Mouse (Mus musculus) small intestine, adult 2 months (tissue): ENCODE results near the gene Galnt15. TPM values are rescaled to one million over a fixed set of nuclear protein-coding genes. Genes with fewer than 3 reads are reported as not detected.
"Not testable (repeated sequence)": the region's sequence is repeated elsewhere in the genome, so short reads cannot be mapped to it uniquely, and the experiment has no call there.

Experiments
- H3K27ac ChIP-seq: fragments of 200-500 bp; 2 replicates; pipeline ENCODE4 v1.5.1; 2012; ENCODE audit warnings: low read depth, low read length, control low read depth, inconsistent platforms; ENCODE audit not compliant: insufficient read depth
- H3K27me3 ChIP-seq: fragments of 200-500 bp; 2 replicates; pipeline ENCODE4 v1.6.1; 2012; ENCODE audit warnings: mild to moderate bottlenecking, moderate library complexity, low read length, inconsistent platforms; ENCODE audit not compliant: control insufficient read depth, insufficient read depth
- H3K36me3 ChIP-seq: fragments of 200-500 bp; 2 replicates; pipeline ENCODE4 v1.6.1; 2012; ENCODE audit warnings: mild to moderate bottlenecking, low read length, control low read depth, inconsistent platforms; ENCODE audit not compliant: control insufficient read depth, insufficient read depth
- H3K4me1 ChIP-seq: fragments of 200-500 bp; 2 replicates; pipeline ENCODE4 v1.6.1; 2012; ENCODE audit warnings: low read length, inconsistent platforms, mixed read lengths; ENCODE audit not compliant: control insufficient read depth, insufficient read depth, insufficient read length
- H3K4me3 ChIP-seq: fragments of 200-500 bp; 2 replicates; pipeline ENCODE4 v1.5.1; 2012; ENCODE audit warnings: low read depth, mild to moderate bottlenecking, control low read depth, inconsistent platforms, low read length, moderate library complexity
- CTCF ChIP-seq: fragments of 200-500 bp; IDR thresholded peaks from 2 replicates; pipeline ENCODE4 v1.5.1; 2012; ENCODE audit warnings: low read depth, mild to moderate bottlenecking, control low read depth, inconsistent platforms, low read length, moderate library complexity, mixed read lengths; ENCODE audit not compliant: insufficient replicate concordance, insufficient read length; ENCODE audit errors: extremely low read depth
- POLR2A ChIP-seq: fragments of 200-500 bp; IDR thresholded peaks from 2 replicates; pipeline ENCODE4 v1.6.1; 2012; ENCODE audit warnings: low read depth, mild to moderate bottlenecking, control low read depth, inconsistent platforms, low read length, moderate library complexity
- WGBS: fragments of 180-500 bp; shearing (Covaris S2); methylation state at CpG from one replicate; pipeline ENCODE4 v1.1.7; 2018; 5-methylcytosine and 5-hydroxymethylcytosine counted together
- polyA plus RNA-seq: library from polyadenylated mRNA; depleted of rRNA; stranded (reverse); fragments of >200 nt; gene quantifications from 2 replicates; pipeline ENCODE4 v1.2.3, GENCODE M21; 2012

Gene Galnt15
- polyA plus RNA-seq, 1 experiment = 2.1 TPM

- H3K4me1 ChIP-seq = peaks cover 3% of the 10 kb centered on the region; the same call in 1 of the 2 replicates
- H3K27me3 ChIP-seq = no peaks in the 10 kb centered on the region
- no peak for TF ChIP-seq POLR2A
- no peak for TF ChIP-seq CTCF
- peak overlapping the region; percentile 81 for H3K27ac ChIP-seq
- H3K4me3 ChIP-seq = peak overlapping the region; percentile 58
- WGBS = 6% methylated on average over 8 of the region's 8 CpGs
- peaks cover 15% of the 10 kb centered on the region for H3K36me3 ChIP-seq
These were observed 57.4 kb downstream of the Galnt15 start for GRCm38 (mm10) chr14:32086226-32086625.

- not testable (repeated sequence) for H3K27me3 ChIP-seq, H3K4me3 ChIP-seq, H3K4me1 ChIP-seq, H3K27ac ChIP-seq
- peaks cover 11% of the 10 kb centered on the region for H3K36me3 ChIP-seq
- WGBS = 85% methylated on average over 7 of the region's 7 CpGs
These were observed 58.9 kb downstream of the Galnt15 start for GRCm38 (mm10) chr14:32087584-32088248.

- WGBS = 78% methylated on average over 4 of the region's 4 CpGs
- TF ChIP-seq POLR2A (no peak), CTCF (no peak)
- no peak overlapping the region for H3K4me3 ChIP-seq
- H3K4me1 ChIP-seq = peaks cover 3% of the 10 kb centered on the region; the same call in 1 of the 2 replicates
- peaks cover 15% of the 10 kb centered on the region for H3K36me3 ChIP-seq
- no peak overlapping the region for H3K27ac ChIP-seq
- H3K27me3 ChIP-seq = no peaks in the 10 kb centered on the region
These were observed 62.3 kb downstream of the Galnt15 start for GRCm38 (mm10) chr14:32091124-32091523.

GRCm38 (mm10) chr14:32091704-32092103 lies 62.9 kb downstream of the Galnt15 start:
- Histone ChIP-seq H3K27ac (no peak overlapping the region), H3K27me3 (no peaks in the 10 kb centered on the region), H3K36me3 (peaks cover 20% of the 10 kb centered on the region), H3K4me1 (peaks cover 3% of the 10 kb centered on the region; the same call in 1 of the 2 replicates), H3K4me3 (no peak overlapping the region)
- 91% methylated on average over 4 of the region's 4 CpGs for WGBS
- TF ChIP-seq CTCF = no peak
- no peak for TF ChIP-seq POLR2A

- Histone ChIP-seq H3K27me3 (no peaks in the 10 kb centered on the region), H3K27ac (no peak overlapping the region), H3K36me3 (peaks cover 32% of the 10 kb centered on the region), H3K4me1 (no peaks in the 10 kb centered on the region), H3K4me3 (no peak overlapping the region)
- TF ChIP-seq CTCF (no peak), POLR2A (no peak)
- WGBS = 40% methylated on average over 1 of the region's 1 CpGs
These were observed 64.2 kb downstream of the Galnt15 start for GRCm38 (mm10) chr14:32093018-32093417.

GRCm38 (mm10) chr14:32093500-32094117 lies 64.8 kb downstream of the Galnt15 start:
- 77% methylated on average over 11 of the region's 11 CpGs for WGBS
- H3K4me1 ChIP-seq = no peaks in the 10 kb centered on the region
- TF ChIP-seq POLR2A (no peak), CTCF (no peak)
- peaks cover 37% of the 10 kb centered on the region for H3K36me3 ChIP-seq
- peak overlapping the region; percentile 23; the same call in 1 of the 2 replicates for H3K27ac ChIP-seq
- H3K4me3 ChIP-seq = no peak overlapping the region
- H3K27me3 ChIP-seq = no peaks in the 10 kb centered on the region

- Histone ChIP-seq H3K4me1 (no peaks in the 10 kb centered on the region), H3K4me3 (no peak overlapping the region), H3K36me3 (peaks cover 53% of the 10 kb centered on the region), H3K27ac (peak overlapping the region; percentile 6; the same call in 1 of the 2 replicates), H3K27me3 (no peaks in the 10 kb centered on the region)
- 52% methylated on average over 5 of the region's 5 CpGs for WGBS
- TF ChIP-seq POLR2A (no peak), CTCF (no peak)
These were observed 66.9 kb downstream of the Galnt15 start for GRCm38 (mm10) chr14:32095646-32096045.
